13 mouse cellular contexts compared by ENCODE assay signal in the genomic region with DNA sequence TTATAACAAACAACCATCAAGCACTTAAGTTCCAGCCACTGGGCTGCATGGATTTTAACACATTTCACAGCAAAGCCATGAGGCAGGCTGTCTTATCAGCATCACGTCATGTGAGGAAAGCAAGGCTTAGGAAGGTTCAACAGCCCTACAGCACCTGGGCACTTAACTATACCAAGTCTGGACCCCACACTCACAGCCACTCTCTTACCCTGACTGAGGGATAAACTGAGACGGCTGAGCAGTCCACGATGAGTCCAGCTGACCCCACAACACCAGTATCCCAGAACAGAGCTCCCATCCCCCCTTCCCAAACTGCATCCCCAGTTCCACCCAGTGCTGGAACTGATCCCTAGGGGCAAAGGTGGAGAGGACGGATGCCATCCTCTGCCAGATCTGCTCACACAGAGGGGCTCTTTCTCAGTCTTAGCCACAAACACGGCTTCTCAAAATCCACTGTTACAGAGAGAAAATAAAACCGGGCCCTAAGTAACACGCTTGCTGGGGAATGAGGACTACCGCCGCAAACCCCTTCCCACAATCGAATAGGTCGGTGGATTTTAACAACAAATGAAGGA.
"Had no signal": no experiment of that assay in that cellular context is flagged by ENCODE, and none has a peak within 500 bp of the region (broad histone marks: within the 10 kb centered on the region; RNA-seq: fewer than 3 reads in every experiment).

No protein-coding gene starts in this region.

- DNase-seq: liver, postnatal 0 days; lung, adult 2 months; lung, postnatal 14 days; lung, postnatal 36 days; midbrain, embryonic 14.5 days; retina, postnatal 1 day; right cerebral cortex, adult 18-20 months; right cerebral cortex, postnatal 25 days; right cerebral cortex, postnatal 4 days; spleen, adult 18-20 months; thymus, adult 18-20 months; thymus, postnatal 14 days; thymus, postnatal 36 days had no signal
